Mouse (Mus musculus) inflammation-experienced regulatory T-cells, adult 6 months (primary cell): ENCODE measurements around the gene Atp11b. TPM values are rescaled to one million over a fixed set of nuclear protein-coding genes. Genes with fewer than 3 reads are reported as not detected.

Experiments used
- ATAC-seq: one replicate; pipeline ENCODE4 v1.8.0; 2017
- polyA plus RNA-seq, 3 experiments: library from polyadenylated mRNA; unstranded; fragments of 100-300 nt; shearing (Covaris generic); gene quantifications; one replicate each; pipeline ENCODE4 v1.2.1; 2017

The Atp11b gene
- polyA plus RNA-seq, 3 experiments from 2014 or later: 51.2 to 60.5 (median 53.6) TPM

DNA sequence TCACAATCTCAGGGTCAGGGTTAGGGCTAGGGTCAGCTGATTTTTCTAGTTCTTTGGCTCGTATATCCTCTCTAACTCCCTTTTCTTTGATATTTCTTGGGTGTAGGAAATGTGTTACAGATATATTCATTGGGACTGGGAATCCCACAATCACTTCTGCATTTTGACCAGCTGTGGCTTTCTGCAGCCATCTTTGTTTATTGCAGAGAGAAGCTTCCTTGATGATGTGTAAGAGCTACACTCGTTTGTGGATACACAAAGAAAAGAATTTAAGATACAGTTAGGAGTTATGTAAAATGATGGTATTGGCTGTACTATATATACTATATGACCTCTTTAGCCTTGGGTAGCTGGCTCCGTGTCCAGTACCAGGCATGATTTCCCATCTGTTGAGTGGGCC, 25.8 kb downstream of the Atp11b start:
- no peak for ATAC-seq

DNA sequence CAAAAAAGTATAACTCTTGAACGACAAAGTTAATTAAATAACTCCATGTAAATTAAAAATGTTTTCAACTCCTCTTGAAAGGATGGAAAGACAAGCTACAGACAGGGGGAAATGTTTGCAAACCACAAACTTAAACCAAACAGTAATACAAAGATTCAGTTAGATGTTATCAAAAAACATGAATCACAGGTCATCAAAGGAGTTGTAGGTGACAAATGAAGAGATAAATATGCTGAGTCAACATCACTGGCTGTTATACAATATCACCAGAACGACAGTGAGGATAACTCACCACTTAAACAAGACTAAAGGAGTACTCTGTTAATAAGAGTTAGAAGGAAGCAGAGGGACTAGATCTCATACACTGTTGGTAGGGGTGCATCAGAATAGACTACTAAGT, 48.1 kb downstream of the Atp11b start:
- ATAC-seq: peak; percentile 76

DNA sequence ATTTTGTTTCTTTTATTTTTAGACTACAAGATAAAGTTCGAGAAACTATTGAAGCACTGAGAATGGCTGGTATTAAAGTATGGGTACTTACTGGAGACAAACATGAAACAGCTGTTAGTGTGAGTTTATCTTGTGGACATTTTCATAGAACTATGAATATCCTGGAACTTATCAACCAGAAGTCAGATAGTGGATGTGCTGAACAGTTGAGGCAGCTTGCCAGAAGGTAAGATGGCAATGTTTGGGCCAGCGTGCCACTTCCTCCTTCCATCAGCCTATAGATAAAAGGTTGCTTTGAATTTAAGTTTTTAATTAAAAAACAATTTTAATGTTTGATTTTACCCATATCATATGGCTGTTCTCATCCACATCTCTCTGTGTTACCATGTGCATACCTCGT, 66.0 kb downstream of the Atp11b start:
- no peak for ATAC-seq

DNA sequence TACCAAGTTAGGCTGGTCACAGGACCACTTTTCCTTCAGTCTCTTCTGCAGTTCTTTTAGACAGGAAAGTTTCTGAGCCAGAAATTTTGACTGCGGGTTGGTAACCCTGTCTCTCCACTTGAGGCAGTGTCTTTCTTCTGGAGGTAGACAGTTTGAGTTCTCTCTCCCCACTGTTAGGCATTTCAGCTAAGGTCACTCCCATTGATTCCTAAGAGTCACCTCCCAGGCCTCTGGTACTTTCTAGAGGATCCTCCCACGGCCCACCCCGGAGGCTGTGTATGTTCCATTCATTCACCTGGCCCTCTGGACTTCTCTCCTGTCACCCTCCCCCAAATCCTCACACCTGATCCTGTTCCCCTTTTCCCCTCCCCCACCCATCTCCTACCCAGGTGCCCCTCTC, 68.1 kb downstream of the Atp11b start:
- ATAC-seq: no peak

DNA sequence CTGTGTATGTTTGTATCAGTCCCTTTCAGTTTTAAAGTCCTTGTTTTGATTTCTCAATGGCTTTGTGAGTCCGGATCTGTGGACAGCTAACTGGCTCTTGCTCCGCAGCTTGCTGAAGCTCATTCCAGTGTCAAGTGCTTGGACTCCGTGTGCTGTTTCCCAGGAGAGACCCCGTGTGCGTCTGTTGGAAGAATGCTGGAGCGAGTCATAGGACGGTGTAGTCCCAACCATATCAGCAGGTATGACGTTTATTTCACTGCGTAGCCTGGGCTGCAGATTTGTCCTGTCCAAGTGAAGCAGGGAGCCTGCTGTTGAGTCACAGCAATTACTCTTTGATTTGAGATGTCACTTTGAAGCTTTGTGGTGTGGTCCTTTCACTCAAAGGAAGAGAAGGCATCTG, 95.4 kb downstream of the Atp11b start:
- no peak for ATAC-seq

DNA sequence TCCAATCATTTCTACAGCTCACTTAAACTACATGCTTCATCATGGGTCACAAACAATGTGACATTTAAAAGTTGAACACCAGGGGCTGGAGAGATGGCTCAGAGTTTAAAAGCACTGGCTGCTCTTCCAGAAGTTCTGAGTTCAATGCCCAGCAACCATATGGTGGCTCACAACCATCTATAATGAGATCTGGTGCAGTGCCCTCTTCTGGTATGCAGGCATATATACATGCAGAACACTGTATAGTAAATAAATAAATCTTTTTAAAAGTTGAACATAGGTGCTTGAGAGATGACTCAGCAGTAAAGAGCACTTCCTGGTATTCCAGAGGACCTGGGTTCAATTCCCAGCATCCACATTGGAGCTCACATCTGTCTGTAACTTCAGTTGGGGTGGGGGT, 129.4 kb downstream of the Atp11b start:
- ATAC-seq: no peak

DNA sequence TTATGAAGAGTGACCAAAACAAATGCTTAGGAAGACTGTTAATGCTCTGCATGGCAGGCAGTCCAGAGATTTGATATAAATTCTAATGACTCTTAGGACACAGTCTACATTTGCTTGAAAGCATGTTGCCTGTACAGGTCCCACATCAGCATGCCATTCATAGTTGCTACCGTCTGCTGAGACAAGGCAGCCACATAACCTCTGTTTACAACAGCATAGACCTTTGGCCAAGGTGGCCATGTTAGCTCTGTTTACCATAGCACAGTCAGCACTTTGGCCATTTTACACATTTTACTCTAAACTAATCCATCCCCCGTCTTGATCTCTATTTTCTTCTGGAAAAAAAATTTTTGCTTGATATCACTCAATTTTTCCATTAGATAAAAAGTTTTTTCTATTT, 135.6 kb downstream of the Atp11b start:
- ATAC-seq: no peak

DNA sequence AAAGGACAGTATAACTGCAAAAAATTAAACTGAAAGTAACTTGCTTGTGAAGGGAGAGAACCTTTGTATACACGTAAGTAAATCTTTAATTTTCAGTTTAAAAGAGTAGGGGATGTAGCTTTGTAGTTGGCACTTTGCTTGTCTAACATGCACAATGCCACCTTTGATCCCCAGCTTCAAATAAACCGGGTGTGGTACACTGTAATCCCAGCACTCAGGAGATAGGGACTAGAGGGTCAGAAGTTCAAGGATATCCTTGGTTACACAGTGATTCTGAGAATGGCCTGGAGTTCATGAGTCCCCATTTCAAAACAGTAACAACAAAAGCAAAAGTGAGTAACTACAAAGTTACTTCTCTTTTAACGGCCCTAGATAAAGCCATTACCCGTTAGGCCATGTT, 137.2 kb downstream of the Atp11b start:
- no peak for ATAC-seq

DNA sequence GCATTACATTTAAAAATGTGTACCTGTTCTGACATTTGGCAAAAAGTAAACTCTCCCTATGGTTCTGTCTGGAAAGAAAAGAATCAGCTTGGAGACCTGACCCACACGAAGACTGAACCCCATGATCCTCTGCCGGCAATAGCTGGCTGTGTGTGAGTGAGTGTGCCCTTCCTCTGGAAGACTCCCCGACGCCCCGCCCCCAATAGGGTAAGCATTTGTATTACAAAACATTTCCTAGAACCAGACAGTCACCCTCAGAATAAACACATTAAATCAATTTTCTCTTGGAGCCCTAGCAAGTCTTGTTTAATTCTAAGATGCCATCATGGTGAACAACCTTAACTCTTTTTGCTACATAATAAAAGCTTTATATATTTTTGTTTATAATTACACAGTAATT, 139.2 kb downstream of the Atp11b start:
- no peak for ATAC-seq

DNA sequence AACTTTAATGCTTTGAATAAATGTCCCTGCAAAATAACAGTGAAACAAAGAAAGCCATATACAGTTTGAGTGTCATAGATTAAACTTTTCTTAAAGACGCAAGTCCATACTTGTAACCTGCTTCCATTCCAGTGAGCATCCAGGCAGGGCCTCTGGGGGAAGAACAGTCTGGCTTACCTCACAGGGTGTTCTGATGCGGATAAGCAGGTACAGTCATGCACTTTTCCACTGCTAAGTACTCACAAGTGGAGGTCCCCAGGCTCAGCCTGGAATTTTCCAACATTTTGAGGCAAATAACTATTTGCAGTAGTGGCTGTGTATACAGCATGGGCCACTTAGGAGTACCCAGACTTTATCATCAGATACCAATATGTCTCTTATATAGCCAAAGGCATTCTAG, 144.0 kb downstream of the Atp11b start:
- no peak for ATAC-seq

DNA sequence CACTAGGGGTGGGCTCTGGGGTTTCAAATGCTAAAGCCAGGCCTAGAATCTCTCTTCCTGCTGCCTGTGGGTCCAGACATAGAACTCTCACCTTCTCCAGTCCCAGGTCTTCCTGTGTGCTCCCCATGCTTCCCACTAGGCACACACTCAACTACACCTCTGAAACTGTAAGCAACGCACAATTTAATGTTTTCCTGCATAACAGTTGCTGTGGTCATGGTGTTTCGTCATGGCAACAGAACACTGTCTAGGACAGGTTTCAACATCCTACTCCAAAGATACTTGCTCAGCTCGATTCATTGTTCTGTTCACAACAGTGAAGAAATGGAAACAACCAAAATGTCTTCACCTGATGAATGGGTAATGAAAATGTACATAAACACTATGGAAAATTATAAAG, 145.2 kb downstream of the Atp11b start:
- ATAC-seq: no peak

DNA sequence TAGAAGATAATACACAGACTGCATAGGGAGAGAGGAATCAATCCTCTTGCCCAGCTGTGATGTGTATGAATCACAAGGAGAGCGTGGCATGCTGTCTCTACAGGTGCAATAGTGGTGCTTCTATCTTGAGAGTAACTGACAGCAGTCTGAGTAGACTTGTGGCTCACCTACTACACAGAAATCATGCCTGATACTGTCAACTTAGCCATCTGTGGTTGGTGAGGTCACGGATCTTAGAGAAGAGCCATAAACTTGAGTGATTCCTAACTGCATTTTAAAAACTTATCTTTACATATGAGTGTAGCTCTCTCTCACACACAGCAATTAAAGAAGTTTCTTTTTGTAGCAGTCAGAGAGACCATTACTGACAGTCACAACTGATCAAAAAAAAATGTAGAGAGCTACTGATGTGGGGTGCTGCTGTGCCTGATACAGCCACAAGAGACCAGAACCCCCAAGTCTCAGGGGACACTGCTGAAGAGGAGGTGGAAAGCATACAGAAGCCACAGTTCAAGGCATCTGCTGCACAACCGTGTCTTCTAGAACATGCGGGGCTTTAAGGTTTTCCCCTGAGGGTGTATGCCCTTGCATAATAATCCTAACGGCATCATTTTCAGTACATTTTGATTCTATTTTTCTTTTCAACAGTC, 146.8 kb downstream of the Atp11b start:
- no peak for ATAC-seq

Other genes with a start within 250 kb of the Atp11b start
- 100 to 1,000 TPM; 111 to 129 (median 126) TPM for gene Dcun1d1, start 183.3 kb downstream of the Atp11b start, polyA plus RNA-seq
- gene Mccc1, start 246.6 kb downstream of the Atp11b start, polyA plus RNA-seq: 10 to 100 TPM; 12.7 to 30.6 (median 25.1) TPM